Mouse (Mus musculus): Measurements from ENCODE around the gene Slc24a3. TPM values are rescaled to one million over a fixed set of nuclear protein-coding genes. Genes with fewer than 3 reads are reported as not detected.

Slc24a3 gene
- polyA plus RNA-seq, 1 experiment: 103 TPM

DNA sequence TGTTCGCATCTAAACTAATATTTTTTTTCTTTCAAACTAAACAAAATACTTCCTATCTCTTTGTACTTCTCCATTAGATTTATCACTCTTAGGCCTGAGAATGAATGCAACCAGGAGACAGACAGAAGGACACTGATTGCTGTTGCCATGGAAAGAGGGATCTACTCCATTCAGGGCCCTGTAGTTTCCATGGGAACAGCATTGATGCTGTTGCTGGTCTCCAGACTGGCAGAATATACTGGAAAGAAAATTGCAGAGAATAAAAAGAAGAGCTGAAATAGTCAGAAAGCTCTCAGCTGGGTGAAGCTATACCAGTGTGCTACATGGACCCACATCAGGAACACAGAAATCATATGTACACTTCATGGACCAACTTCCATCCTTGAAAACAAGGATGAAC lies 272.2 kb downstream of the Slc24a3 start:
- no peaks in the 10 kb centered on the region for H3K4me1 ChIP-seq (ENCODE audit: control insufficient read depth, insufficient read depth, insufficient read length, low read length)
- no peak overlapping the region for H3K4me3 ChIP-seq (ENCODE audit: insufficient read depth, low read depth, low read length)
- H3K27ac ChIP-seq (replicated peaks; ENCODE audit: low read depth, low read length): no peak overlapping the region

DNA sequence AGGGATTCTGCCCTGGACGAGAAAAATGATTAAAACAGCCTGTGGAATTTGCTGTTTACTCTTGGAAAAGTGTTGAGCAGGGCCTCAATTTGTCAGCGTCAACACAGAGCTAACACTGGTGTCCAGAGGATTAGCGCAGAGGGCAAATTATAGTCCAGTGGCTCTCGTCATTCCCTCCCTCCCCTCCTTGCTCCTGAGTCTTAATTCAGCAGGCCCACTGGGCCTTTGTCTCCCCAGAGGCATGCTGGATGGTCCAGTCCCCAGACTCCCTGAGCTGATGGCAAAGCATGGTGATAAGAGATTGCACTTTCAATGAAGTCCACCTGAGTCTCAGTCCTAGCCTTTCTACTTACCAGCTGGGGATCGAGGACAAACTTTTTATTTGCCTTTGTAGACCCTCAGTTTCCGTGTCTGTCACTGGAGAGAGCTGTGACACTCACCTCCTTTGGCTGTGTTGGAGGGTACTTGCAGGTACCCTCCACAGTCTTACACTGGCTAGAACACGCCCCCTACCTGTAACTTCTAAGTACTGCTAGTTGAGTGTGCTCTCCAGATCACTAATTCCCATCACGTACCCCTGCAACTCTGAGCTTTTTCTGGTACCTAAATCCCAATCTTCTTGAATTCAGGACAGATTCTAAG lies 289.7 kb downstream of the Slc24a3 start:
- H3K4me1 ChIP-seq (ENCODE audit: control insufficient read depth, insufficient read depth, insufficient read length, low read length): peaks cover 8% of the 10 kb centered on the region; the same call in 1 of the 2 replicates
- H3K27ac ChIP-seq (replicated peaks; ENCODE audit: low read depth, low read length): no peak overlapping the region
- H3K4me3 ChIP-seq (ENCODE audit: insufficient read depth, low read depth, low read length): no peak overlapping the region

DNA sequence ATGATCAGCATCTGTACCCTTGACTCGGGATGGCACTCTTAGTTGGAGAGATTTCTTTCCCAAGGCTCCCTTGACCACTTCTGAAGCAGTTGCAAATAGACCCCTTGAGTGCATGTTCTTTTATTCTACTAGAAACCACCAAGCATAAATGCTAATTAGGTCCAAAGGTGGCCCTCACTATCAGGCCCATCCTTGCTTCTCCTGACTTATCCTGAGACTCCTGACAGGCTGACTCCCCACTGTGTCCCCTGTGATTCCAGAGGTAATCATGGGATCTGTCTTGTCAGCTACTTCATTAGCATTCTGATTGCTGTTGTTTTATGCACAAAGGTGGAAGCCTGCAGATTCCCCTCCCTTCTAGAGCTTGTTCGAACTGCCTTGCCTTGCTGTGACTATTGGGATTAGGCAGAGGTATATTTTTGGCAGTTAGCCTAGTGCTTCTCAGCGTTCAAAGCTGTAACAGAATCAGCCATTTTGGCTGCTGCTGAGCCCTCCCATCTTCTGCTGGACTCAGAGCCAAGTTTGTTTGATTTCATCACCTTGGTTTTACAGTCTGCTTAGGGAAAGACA lies 293.4 kb downstream of the Slc24a3 start:
- peak overlapping the region; percentile 5; the same call in 1 of the 2 replicates for H3K27ac ChIP-seq (replicated peaks; ENCODE audit: low read depth, low read length)
- peaks cover 11% of the 10 kb centered on the region for H3K4me1 ChIP-seq (ENCODE audit: control insufficient read depth, insufficient read depth, insufficient read length, low read length)
- no peak overlapping the region for H3K4me3 ChIP-seq (ENCODE audit: insufficient read depth, low read depth, low read length)

DNA sequence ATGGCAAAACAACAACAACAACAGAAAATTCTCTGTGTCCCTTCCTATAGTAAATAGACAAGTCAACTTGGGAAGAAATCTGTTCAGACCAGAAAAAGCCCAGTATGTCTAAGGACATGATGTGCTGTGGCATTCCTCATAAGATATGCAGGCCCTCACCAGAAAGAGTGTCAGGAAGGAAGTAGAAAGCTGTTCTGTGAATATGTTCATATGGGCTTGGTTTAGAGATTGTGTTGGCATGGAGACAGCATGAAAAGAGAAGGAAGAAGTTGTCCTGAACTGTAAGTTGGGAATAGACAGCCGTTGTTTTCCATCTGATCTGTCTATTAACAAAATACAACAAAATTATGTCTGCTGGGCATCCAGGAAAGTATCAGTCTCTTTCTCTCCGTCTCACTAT lies 294.7 kb downstream of the Slc24a3 start:
- Histone ChIP-seq H3K4me1 (ENCODE audit: control insufficient read depth, insufficient read depth, insufficient read length, low read length) (peaks cover 11% of the 10 kb centered on the region), H3K27ac (replicated peaks; ENCODE audit: low read depth, low read length) (peak overlapping the region; percentile 98)

DNA sequence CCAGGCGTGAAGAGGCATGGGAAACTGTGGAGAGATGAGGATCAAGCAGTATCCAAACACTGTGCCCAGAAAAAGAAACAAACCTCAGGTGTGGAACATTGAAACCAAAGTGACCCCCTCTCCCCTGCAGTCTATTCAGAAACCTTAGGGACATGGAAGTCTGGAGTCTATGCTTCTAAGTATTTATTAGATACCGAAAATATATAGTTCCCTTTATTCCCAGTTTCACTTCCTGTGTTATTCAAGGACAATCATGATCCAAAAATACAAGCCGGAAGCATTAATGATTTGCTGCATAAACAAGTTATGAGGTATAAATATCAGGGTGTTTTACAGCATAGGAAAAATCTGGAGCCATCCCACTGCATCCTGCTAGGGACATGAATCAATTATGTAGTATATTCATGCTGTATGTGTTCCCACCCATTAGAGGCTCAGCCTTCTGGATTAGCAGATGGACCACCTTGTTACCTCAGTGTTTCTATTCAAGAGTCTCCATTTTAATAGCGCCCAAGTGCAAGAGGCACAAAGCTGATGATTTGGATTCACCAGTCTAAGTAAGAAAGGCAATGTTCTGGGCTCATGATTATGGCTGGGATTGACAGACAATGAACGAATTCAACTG lies 301.3 kb downstream of the Slc24a3 start:
- no peak overlapping the region for H3K4me3 ChIP-seq (ENCODE audit: insufficient read depth, low read depth, low read length)
- no peak overlapping the region for H3K27ac ChIP-seq (replicated peaks; ENCODE audit: low read depth, low read length)
- no peaks in the 10 kb centered on the region; the same call in 1 of the 2 replicates for H3K4me1 ChIP-seq (ENCODE audit: control insufficient read depth, insufficient read depth, insufficient read length, low read length)

More for the DNA sequence above, 294.7 kb downstream of the Slc24a3 start:
- H3K4me3 ChIP-seq (ENCODE audit: insufficient read depth, low read depth, low read length): no peak overlapping the region

DNA sequence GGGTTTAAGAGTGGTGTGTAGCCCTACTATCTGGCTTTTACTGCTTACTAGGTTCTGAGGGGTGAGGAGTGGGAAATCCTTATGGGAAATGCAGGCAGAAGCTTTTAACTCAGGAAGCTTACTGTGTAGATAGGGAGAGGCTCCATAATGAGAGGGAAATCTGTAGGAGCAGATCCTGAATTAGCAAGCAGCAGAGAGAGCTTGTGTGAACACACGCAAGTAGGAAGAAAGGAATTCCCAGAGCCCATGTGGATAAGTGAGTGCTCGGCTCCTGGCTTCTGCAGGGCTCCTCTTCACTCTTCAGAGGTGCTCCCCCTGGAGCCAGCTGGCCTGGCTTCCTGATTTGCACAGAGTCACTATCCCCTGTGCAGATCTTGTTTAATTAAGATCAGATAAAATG lies 309.9 kb downstream of the Slc24a3 start:
- no peak overlapping the region for H3K27ac ChIP-seq (replicated peaks; ENCODE audit: low read depth, low read length)
- H3K4me3 ChIP-seq (ENCODE audit: insufficient read depth, low read depth, low read length): no peak overlapping the region
- no peaks in the 10 kb centered on the region for H3K4me1 ChIP-seq (ENCODE audit: control insufficient read depth, insufficient read depth, insufficient read length, low read length)

DNA sequence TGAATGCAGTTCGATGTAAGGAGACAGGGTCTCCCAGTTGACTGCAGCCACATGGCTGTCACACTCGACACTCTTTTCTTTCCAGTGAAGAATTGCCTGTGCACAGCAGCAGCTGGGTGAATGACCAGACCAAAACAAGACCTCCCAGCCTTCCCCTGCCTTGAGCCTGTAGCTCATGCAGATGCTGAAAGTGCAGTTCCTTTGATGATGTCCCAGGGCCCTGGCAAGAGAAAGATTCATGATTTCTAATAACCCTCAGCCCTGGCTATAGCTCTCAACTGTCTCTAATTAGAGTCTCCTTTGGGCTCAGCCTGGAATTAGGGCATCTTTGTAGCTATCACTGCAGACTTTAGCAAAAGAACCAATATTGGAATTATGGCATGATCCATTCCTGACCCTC lies 312.1 kb downstream of the Slc24a3 start:
- H3K27ac ChIP-seq (replicated peaks; ENCODE audit: low read depth, low read length): no peak overlapping the region
- H3K4me3 ChIP-seq (ENCODE audit: insufficient read depth, low read depth, low read length): no peak overlapping the region

DNA sequence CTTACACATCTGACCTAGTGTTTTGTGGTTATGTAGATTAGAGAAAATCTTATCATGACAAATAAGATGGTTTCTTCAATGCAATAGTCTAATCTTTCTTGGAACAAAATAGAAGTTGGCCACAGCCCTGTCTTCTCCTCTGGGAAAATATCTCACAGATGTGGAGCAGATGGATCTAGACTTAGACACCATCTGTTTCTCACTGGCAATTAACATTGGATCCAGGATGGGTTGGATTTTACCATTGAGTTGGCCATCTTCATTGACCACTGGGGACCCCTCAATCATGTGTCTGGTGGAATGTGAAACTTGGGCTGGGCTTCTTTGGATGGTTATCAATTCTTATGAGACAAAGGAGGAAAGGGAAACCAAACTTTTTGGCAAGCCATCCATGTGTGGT lies 332.7 kb downstream of the Slc24a3 start:
- Histone ChIP-seq H3K4me3 (ENCODE audit: insufficient read depth, low read depth, low read length) (no peak overlapping the region), H3K27ac (replicated peaks; ENCODE audit: low read depth, low read length) (no peak overlapping the region), H3K4me1 (ENCODE audit: control insufficient read depth, insufficient read depth, insufficient read length, low read length) (no peaks in the 10 kb centered on the region)

More for the DNA sequence above, 312.1 kb downstream of the Slc24a3 start:
- H3K4me1 ChIP-seq (ENCODE audit: control insufficient read depth, insufficient read depth, insufficient read length, low read length): no peaks in the 10 kb centered on the region

DNA sequence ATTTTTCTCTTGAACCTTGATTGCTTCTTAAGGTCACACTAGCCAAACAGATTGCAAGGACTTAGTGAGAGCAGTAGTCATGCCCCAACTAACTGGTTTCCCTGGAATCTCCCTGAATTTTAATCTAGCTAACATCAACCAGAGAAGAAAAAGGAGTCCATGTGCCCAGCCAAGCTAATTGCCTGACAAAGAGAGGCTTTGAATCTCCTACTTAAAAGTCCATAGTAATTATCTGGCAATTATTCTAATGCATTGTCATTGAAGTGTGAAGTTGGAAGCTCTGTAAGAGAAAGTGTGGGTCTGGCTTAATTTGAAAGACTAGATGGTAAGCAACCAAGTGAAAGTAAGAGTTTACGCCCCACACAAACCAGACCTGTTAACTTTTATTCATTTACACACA lies 333.9 kb downstream of the Slc24a3 start:
- H3K27ac ChIP-seq (replicated peaks; ENCODE audit: low read depth, low read length): no peak overlapping the region
- no peaks in the 10 kb centered on the region for H3K4me1 ChIP-seq (ENCODE audit: control insufficient read depth, insufficient read depth, insufficient read length, low read length)
- H3K4me3 ChIP-seq (ENCODE audit: insufficient read depth, low read depth, low read length): no peak overlapping the region

DNA sequence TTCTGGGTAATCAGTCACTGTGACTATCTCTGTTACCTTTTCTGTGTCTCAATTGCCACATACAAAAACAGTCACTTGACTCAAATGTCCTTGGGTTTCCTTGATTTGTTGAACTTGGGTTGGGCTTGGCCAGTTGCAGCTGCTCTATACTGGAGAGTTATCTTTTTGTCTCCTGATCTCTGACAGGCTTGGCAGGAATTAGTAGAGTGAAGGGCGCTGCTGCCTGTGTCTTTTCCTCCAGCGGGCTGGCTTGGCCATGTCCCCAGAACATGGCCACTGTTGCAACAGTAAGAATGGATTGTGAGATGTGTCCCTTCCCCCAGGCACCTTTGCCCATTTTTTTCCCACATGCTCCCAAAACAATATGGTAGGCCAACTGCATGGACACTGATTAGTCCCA lies 340.1 kb downstream of the Slc24a3 start:
- Histone ChIP-seq H3K4me1 (ENCODE audit: control insufficient read depth, insufficient read depth, insufficient read length, low read length) (peaks cover 2% of the 10 kb centered on the region; the same call in 1 of the 2 replicates), H3K27ac (replicated peaks; ENCODE audit: low read depth, low read length) (peak overlapping the region; percentile 87), H3K4me3 (ENCODE audit: insufficient read depth, low read depth, low read length) (no peak overlapping the region)

DNA sequence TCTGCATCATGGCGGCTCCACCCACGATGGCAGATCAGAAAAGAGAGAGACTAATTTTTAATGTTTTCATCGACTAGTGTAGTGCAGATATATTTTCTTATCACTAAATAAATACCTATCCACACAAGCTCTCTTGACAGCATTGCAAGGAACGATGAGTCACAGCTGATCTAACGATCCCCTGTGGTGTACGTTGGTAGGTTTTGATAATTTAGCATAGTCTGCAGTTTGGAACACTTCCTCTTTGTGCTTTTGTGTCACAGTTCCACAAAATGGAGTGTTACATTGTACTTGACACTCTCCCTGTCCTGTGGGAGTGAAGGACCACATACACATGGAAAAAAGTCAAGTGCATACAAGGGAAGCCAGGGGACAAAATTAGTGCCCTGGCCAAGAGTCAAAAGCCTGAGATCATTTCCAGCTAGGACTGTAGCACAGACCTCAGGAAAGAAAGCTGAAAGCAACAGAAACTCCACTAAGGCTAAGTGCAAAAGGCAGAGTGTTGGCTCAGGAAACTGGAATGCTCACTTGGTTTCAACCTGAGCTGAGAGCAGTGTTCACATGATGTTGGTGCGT lies 343.2 kb downstream of the Slc24a3 start:
- Histone ChIP-seq H3K27ac (replicated peaks; ENCODE audit: low read depth, low read length) (peak overlapping the region; percentile 15), H3K4me3 (ENCODE audit: insufficient read depth, low read depth, low read length) (no peak overlapping the region), H3K4me1 (ENCODE audit: control insufficient read depth, insufficient read depth, insufficient read length, low read length) (peaks cover 3% of the 10 kb centered on the region; the same call in 1 of the 2 replicates)

DNA sequence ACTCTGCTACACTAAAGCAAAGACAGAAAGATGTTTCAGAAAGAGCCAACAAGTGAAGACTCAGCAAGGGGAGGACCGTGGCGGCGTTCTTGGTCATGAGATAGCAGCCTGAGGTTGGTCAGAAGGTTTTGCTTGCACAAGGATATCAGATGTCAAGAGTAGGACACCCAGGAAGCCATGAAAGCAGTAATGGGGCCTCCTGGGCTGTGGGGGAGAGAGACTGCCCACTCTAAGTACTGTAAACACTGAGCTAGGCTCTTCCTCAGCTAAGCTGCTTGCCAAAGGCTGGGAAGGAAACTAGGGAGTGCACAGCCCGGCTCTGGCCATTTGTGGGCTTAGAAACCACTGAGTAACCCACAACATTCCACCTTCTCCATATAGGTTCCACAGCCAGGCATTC lies 348.4 kb downstream of the Slc24a3 start:
- Histone ChIP-seq H3K27ac (replicated peaks; ENCODE audit: low read depth, low read length) (no peak overlapping the region), H3K4me3 (ENCODE audit: insufficient read depth, low read depth, low read length) (no peak overlapping the region), H3K4me1 (ENCODE audit: control insufficient read depth, insufficient read depth, insufficient read length, low read length) (0 out of 2 replicates have a peak, but pooled peaks cover 3% of the 10 kb centered on the region)

DNA sequence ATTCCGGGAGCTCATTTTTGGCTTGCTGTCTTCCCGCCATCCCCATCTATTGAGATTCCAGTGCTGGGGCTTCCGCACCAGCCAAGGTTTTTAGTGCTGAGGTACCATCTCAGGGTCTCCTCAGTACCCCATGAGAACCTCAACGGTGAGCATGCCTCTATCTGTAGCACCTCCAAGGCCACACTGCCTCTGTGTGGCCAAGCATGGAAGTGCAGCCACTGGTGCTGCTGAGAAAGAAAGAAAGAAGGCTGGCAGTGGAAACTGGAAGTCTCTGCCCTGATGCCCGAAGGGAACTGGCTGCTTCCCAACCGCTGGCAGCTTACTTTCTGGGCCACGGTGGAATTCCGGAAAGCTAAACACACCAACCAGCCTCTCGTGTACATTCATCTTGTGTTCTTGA lies 349.8 kb downstream of the Slc24a3 start:
- H3K4me1 ChIP-seq (ENCODE audit: control insufficient read depth, insufficient read depth, insufficient read length, low read length): 0 out of 2 replicates have a peak, but pooled peaks cover 3% of the 10 kb centered on the region
- H3K4me3 ChIP-seq (ENCODE audit: insufficient read depth, low read depth, low read length): no peak overlapping the region
- H3K27ac ChIP-seq (replicated peaks; ENCODE audit: low read depth, low read length): no peak overlapping the region

DNA sequence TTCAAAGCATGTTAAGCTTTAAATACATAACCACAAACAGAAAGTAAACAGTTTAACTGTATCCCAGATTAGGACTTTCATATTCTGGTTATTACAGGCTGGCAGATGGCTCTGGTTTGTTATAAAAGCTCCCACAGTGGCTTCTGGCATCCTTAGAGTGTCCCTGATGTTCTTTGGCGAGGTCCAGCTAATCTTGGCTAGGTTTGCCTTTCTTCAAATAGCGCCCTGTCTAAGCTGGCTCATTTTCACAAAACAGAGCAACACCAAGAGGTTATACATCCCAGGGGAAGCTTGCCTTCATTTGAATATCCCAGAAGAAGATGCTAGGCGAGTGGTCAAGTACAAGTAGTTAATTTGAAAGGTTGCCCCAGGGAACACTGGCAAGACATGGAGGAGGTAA lies 354.5 kb downstream of the Slc24a3 start:
- Histone ChIP-seq H3K4me3 (ENCODE audit: insufficient read depth, low read depth, low read length) (no peak overlapping the region), H3K4me1 (ENCODE audit: control insufficient read depth, insufficient read depth, insufficient read length, low read length) (no peaks in the 10 kb centered on the region), H3K27ac (replicated peaks; ENCODE audit: low read depth, low read length) (no peak overlapping the region)

DNA sequence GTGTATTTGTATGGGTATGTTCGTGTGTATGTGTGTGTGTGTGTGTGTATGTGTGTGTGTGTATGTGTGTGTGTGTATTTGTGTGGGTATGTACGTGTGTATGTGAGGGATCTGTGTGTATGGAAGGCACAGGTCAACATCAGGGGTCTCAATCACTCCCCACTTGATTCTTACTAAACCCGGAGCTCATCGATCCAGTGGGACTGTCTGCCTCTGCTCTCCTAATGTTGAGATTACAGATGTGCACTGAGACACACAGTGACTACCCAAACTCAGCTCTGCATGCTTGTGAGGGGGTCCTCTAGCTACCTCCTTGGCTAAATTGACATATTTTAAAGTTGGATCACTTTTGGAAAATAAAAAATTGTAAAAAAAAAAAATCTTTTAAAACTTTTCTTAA lies 355.8 kb downstream of the Slc24a3 start:
- H3K4me1 ChIP-seq (ENCODE audit: control insufficient read depth, insufficient read depth, insufficient read length, low read length): no peaks in the 10 kb centered on the region
- H3K4me3 ChIP-seq (ENCODE audit: insufficient read depth, low read depth, low read length): no peak overlapping the region
- no peak overlapping the region for H3K27ac ChIP-seq (replicated peaks; ENCODE audit: low read depth, low read length)
